In the genomic region with DNA sequence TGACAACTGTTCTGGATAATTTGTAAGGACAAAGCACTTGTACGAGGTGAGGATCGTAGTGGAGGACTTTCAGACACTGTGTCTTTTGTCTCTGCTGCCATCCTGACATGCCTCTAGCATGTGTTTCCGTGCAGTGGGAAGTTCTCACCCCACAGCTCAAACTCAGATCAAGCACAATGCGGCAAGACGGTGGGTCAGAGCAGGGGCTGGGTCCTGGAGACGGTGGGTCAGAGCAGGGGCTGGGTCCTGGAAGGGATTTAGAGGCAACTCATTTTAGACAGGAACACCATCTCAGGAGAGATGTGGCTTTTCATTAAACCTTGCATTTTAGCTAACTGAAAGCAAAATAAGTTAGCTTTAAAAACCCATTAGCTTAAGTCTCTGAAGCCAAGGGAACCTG, we compare ENCODE assay signal across 30 mouse cellular contexts. TPM values are rescaled to one million over a fixed set of nuclear protein-coding genes. Genes with fewer than 3 reads are reported as not detected.
"Had no signal": no experiment of that assay in that cellular context is flagged by ENCODE, and none has a peak within 500 bp of the region (broad histone marks: within the 10 kb centered on the region; RNA-seq: fewer than 3 reads in every experiment).

No protein-coding gene starts in this region.

- ATAC-seq: forebrain, postnatal 0 days; hindbrain, embryonic 16.5 days; inflammation-experienced regulatory T-cells, adult 6 months; intestine, embryonic 15.5 days; intestine, postnatal 0 days had no signal

- H3K9me3 ChIP-seq: heart, embryonic 13.5 days; heart, embryonic 15.5 days; hindbrain, embryonic 12.5 days; intestine, embryonic 15.5 days; limb, embryonic 10.5 days; limb, embryonic 12.5 days had no signal

- H3K4me1 ChIP-seq: heart, embryonic 13.5 days; heart, embryonic 15.5 days; hindbrain, embryonic 12.5 days; intestine, embryonic 15.5 days; limb, embryonic 12.5 days had no signal

- H3K9ac ChIP-seq: forebrain, postnatal 0 days; heart, embryonic 13.5 days; heart, embryonic 15.5 days; hindbrain, embryonic 12.5 days; hindbrain, embryonic 14.5 days; intestine, embryonic 15.5 days; limb, embryonic 12.5 days had no signal

- DNase-seq: forebrain, postnatal 0 days; gastrocnemius, postnatal 14 days; gastrocnemius, postnatal 36 days; heart, postnatal 14 days; heart, postnatal 36 days; kidney, adult 18-20 months; kidney, adult 8-10 months; kidney, postnatal 10 days; kidney, postnatal 4 days; liver had no signal

- H3K4me3 ChIP-seq: heart, embryonic 13.5 days; heart, embryonic 15.5 days; hindbrain, embryonic 12.5 days; intestine, embryonic 15.5 days; layer of hippocampus, adult 2 months; left cerebral cortex, adult 2 months; limb, embryonic 10.5 days; limb, embryonic 12.5 days had no signal

- H3K36me3 ChIP-seq: heart, embryonic 13.5 days; heart, embryonic 15.5 days; hindbrain, embryonic 12.5 days; intestine, embryonic 15.5 days; limb, embryonic 10.5 days; limb, embryonic 12.5 days had no signal

- H3K27me3 ChIP-seq: heart, embryonic 13.5 days; heart, embryonic 15.5 days; hindbrain, embryonic 12.5 days; intestine, embryonic 15.5 days; limb, embryonic 12.5 days had no signal

- H3K27ac ChIP-seq: heart, embryonic 13.5 days; heart, embryonic 15.5 days; hindbrain, embryonic 12.5 days; hindbrain, embryonic 14.5 days; intestine, embryonic 15.5 days; layer of hippocampus, adult 2 months; left cerebral cortex, adult 2 months; limb, embryonic 10.5 days; limb, embryonic 12.5 days had no signal

- H3K4me2 ChIP-seq: heart, embryonic 11.5 days; heart, embryonic 13.5 days; heart, embryonic 15.5 days; hindbrain, embryonic 12.5 days; hindbrain, embryonic 14.5 days; intestine, embryonic 15.5 days; limb, embryonic 12.5 days; liver, embryonic 11.5 days had no signal

RNA-seq across cellular contexts. Expression of a gene that starts 52.3 kb away (rescaled TPM):
- total RNA-seq: gastrocnemius, adult 18-20 months; gastrocnemius, adult 8-10 months; gastrocnemius, postnatal 14 days; gastrocnemius, postnatal 36 days; heart, adult 8-10 months; heart, postnatal 14 days; heart, postnatal 36 days; hematopoietic stem cell, adult 5-6 weeks had no signal
- polyA plus RNA-seq: gonadal fat pad, adult 2 months; heart, postnatal 0 days; inflammation-experienced regulatory T-cells, adult 6 months; limb, embryonic 10.5 days; limb, embryonic 12.5 days; liver, embryonic 11.5 days had no signal
